Mouse (Mus musculus) left cerebral cortex, adult 18-20 months (tissue): ENCODE measurements around the gene Boll. TPM values are rescaled to one million over a fixed set of nuclear protein-coding genes. Genes with fewer than 3 reads are reported as not detected.

Experiments
- DNase-seq, 2 experiments: peaks; one replicate each; pipeline ENCODE4 v3.0.0; 2021 to 2022; ENCODE audit warnings: low spot score in 2 of 2, mixed read lengths in 1 of 2
- total RNA-seq, 2 experiments: library from RNA; stranded (reverse); gene quantifications; 2 replicates each; pipeline ENCODE4 v1.2.3; 2021

The Boll gene
- total RNA-seq, 2 experiments from 2014 or later = not detected

- no peak for DNase-seq
These were observed 154.6 kb downstream of the Boll start for GRCm38 (mm10) chr1:55208500-55209140.

GRCm38 (mm10) chr1:55207561-55207960 is 155.7 kb downstream of the Boll start:
- no peak for DNase-seq

- DNase-seq = no peak
These were observed 157.4 kb downstream of the Boll start for GRCm38 (mm10) chr1:55205808-55206327.

GRCm38 (mm10) chr1:55201850-55202752 is 161.2 kb downstream of the Boll start:
- DNase-seq = peak; percentile 32 to 34

- DNase-seq = no peak
These were observed 164.6 kb downstream of the Boll start for GRCm38 (mm10) chr1:55198719-55199118.

Other genes starting within 250 kb of the Boll start
- gene Mob4, start 232.2 kb downstream of the Boll start, total RNA-seq = 10 to 100 TPM; 55.3 to 59.4 TPM
- 10 to 100 TPM; 21.9 to 25.1 TPM for gene Rftn2, start 136.7 kb downstream of the Boll start, total RNA-seq
- 10 to 100 TPM in 1 of 2 experiments, 1 to 10 TPM in 1; 8.7 to 10.1 TPM for gene Mars2, start 126.3 kb downstream of the Boll start, total RNA-seq
- gene Plcl1, start 42.5 kb upstream of the Boll start, total RNA-seq = 10 to 100 TPM; 22.8 to 23.7 TPM